Mouse (Mus musculus): ENCODE data around the gene Cfap61. TPM values are rescaled to one million over a fixed set of nuclear protein-coding genes. Genes with fewer than 3 reads are reported as not detected.

Gene Cfap61
- polyA plus RNA-seq, 1 experiment from 2014 or later = 3.1 TPM

DNA sequence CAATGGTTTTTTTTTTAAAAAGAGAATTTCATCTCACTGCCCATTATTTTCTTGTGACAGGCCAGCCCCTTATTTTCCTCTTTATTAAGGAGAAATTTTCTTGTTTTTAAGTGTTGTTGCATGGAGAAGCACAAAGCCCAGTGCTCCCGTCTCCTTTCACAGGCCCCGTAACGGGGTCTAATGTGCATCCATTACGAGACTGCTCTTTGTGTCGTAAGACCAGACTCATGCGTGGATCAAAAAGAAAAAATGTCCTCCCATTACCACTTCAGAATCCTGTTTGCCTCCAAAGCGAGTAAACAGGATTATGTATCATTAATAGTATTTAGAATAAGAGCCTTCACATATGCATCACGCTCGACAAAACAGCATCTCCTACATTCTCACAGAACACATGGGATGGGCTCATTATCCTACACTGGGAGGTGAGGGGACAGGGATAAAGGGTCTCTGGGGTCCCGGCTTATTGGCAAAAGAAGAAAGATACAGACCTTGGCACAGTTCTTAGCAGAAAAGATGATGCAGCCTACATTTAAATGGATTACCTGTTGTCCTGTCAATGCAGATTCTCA, 166.0 kb downstream of the Cfap61 start:
- no peak for ATAC-seq (ENCODE audit: insufficient read depth, low FRiP score, low TSS enrichment)
- H3K4me1 ChIP-seq (ENCODE audit: control insufficient read depth, insufficient read depth, low read length) = no peaks in the 10 kb centered on the region
- no peak overlapping the region for H3K27ac ChIP-seq (ENCODE audit: low read depth, low read length)

DNA sequence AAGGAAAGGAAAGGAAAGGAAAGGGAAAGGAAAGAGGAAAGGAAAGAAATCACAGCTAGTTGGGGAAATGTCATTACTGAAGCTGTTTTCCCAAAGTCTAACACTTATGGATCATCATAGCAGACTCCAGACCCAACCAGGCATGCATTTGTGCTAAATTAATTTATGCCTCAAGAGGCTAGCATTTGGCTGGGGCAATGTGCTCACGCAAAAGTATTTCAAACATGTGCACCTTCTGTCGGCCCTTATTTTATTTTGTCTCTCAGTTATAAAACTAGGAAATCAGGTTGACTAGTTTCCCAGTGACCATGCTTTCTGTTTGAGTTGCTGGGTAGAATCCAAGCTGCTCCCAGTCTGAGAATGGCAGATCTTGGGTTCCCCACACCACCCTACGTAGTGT, 168.0 kb downstream of the Cfap61 start:
- no peaks in the 10 kb centered on the region for H3K9me3 ChIP-seq (ENCODE audit: control insufficient read depth, low read length)
- H3K4me1 ChIP-seq (ENCODE audit: control insufficient read depth, insufficient read depth, low read length) = no peaks in the 10 kb centered on the region
- no peaks in the 10 kb centered on the region for H3K36me3 ChIP-seq (ENCODE audit: control insufficient read depth, insufficient read depth, low read length)
- WGBS = 91% methylated on average over 3 of the region's 3 CpGs
- ATAC-seq (ENCODE audit: insufficient read depth, low FRiP score, low TSS enrichment) = no peak
- H3K27me3 ChIP-seq (ENCODE audit: control insufficient read depth, insufficient read depth, low read length) = no peaks in the 10 kb centered on the region
- no peak overlapping the region for H3K4me3 ChIP-seq (ENCODE audit: low read depth, low read length)
- no peak overlapping the region for H3K27ac ChIP-seq (ENCODE audit: low read depth, low read length)
- H3K4me2 ChIP-seq (ENCODE audit: low read depth) = no peak overlapping the region
- H3K9ac ChIP-seq (ENCODE audit: low read length) = no peak overlapping the region
- DNase-seq (ENCODE audit: low spot score) = no peak

More for the DNA sequence above, 166.0 kb downstream of the Cfap61 start:
- 87% methylated on average over 10 of the region's 10 CpGs for WGBS
- DNase-seq (ENCODE audit: low spot score) = no peak
- no peak overlapping the region for H3K4me2 ChIP-seq (ENCODE audit: low read depth)
- H3K9me3 ChIP-seq (ENCODE audit: control insufficient read depth, low read length) = no peaks in the 10 kb centered on the region
- H3K4me3 ChIP-seq (ENCODE audit: low read depth, low read length) = no peak overlapping the region
- H3K9ac ChIP-seq (ENCODE audit: low read length) = no peak overlapping the region
- no peaks in the 10 kb centered on the region for H3K36me3 ChIP-seq (ENCODE audit: control insufficient read depth, insufficient read depth, low read length)
- no peaks in the 10 kb centered on the region for H3K27me3 ChIP-seq (ENCODE audit: control insufficient read depth, insufficient read depth, low read length)

DNA sequence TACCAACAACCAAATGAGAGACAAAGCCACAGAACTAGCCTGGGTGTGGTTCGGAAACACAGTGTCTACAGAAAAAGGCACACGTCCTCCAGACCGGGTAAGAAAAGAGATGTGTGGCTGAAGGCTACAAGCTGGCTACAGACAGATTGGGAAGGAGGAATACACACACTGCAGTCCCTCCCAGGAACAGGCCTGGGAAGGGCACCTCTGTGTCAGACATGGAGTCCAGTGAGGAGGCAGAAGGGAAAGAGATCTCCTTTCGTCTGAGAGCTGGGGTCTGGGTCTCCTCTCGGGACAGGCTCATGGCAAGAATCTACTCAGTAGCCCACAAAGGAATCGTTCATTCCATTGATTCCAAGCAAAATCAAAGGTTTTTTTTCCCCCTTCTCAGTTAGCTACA, 170.8 kb downstream of the Cfap61 start:
- DNase-seq (ENCODE audit: low spot score) = no peak

DNA sequence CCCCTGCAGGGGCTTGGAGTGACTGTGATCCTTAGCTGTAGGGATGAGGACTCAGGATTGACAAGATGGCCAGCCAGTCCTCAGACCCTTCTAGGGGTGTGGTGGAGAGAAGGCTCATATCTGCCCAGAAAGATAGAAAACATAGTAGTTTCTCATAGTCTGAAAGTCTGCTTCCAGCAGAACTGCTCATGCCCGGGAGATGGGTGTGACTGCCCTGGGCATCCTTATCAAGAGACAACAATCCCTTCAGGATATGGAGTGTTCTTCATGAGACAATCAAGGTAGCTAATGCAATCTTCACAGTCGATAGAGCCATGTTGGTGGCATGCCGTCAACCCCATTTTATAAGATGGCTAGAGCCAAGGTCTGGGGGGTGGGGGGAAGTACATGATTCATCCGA, 173.4 kb downstream of the Cfap61 start:
- Histone ChIP-seq H3K27me3 (ENCODE audit: control insufficient read depth, insufficient read depth, low read length) (no peaks in the 10 kb centered on the region), H3K9ac (ENCODE audit: low read length) (no peak overlapping the region), H3K9me3 (ENCODE audit: control insufficient read depth, low read length) (no peaks in the 10 kb centered on the region), H3K36me3 (ENCODE audit: control insufficient read depth, insufficient read depth, low read length) (no peaks in the 10 kb centered on the region), H3K27ac (ENCODE audit: low read depth, low read length) (no peak overlapping the region), H3K4me1 (ENCODE audit: control insufficient read depth, insufficient read depth, low read length) (no peaks in the 10 kb centered on the region), H3K4me3 (ENCODE audit: low read depth, low read length) (no peak overlapping the region), H3K4me2 (ENCODE audit: low read depth) (no peak overlapping the region)
- 91% methylated on average over 4 of the region's 4 CpGs for WGBS
- DNase-seq (ENCODE audit: low spot score) (no peak), ATAC-seq (ENCODE audit: insufficient read depth, low FRiP score, low TSS enrichment) (no peak)

More for the DNA sequence above, 170.8 kb downstream of the Cfap61 start:
- H3K4me3 ChIP-seq (ENCODE audit: low read depth, low read length) = no peak overlapping the region
- no peaks in the 10 kb centered on the region for H3K36me3 ChIP-seq (ENCODE audit: control insufficient read depth, insufficient read depth, low read length)
- no peak overlapping the region for H3K4me2 ChIP-seq (ENCODE audit: low read depth)
- H3K9me3 ChIP-seq (ENCODE audit: control insufficient read depth, low read length) = no peaks in the 10 kb centered on the region
- WGBS = 83% methylated on average over 6 of the region's 6 CpGs
- no peak overlapping the region for H3K27ac ChIP-seq (ENCODE audit: low read depth, low read length)
- ATAC-seq (ENCODE audit: insufficient read depth, low FRiP score, low TSS enrichment) = no peak
- no peaks in the 10 kb centered on the region for H3K27me3 ChIP-seq (ENCODE audit: control insufficient read depth, insufficient read depth, low read length)
- H3K4me1 ChIP-seq (ENCODE audit: control insufficient read depth, insufficient read depth, low read length) = no peaks in the 10 kb centered on the region
- no peak overlapping the region for H3K9ac ChIP-seq (ENCODE audit: low read length)

DNA sequence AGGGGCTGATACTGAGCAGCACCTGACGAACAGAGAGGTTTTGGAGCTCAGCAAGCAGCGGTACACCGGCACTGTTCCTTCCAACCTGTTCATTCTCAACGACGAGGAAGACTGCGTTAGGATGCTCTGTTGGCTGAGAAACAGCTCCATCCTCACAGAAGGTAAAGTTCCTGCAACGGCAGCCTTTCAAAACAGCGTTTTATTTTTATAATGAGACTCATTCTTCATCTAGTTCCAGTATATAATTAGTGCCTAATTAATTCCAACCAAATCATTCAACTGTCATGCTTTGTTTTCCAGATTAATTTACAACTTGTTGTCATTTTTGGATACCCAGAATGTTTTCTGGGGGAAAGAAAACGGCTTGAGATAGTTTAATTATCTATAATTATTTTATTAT, 175.3 kb downstream of the Cfap61 start:
- DNase-seq (ENCODE audit: low spot score) = no peak
- no peaks in the 10 kb centered on the region for H3K9me3 ChIP-seq (ENCODE audit: control insufficient read depth, low read length)
- no peak overlapping the region for H3K27ac ChIP-seq (ENCODE audit: low read depth, low read length)
- no peaks in the 10 kb centered on the region for H3K36me3 ChIP-seq (ENCODE audit: control insufficient read depth, insufficient read depth, low read length)
- WGBS = 84% methylated on average over 9 of the region's 9 CpGs
- H3K9ac ChIP-seq (ENCODE audit: low read length) = no peak overlapping the region
- H3K4me1 ChIP-seq (ENCODE audit: control insufficient read depth, insufficient read depth, low read length) = no peaks in the 10 kb centered on the region
- ATAC-seq (ENCODE audit: insufficient read depth, low FRiP score, low TSS enrichment) = no peak
- no peak overlapping the region for H3K4me2 ChIP-seq (ENCODE audit: low read depth)
- H3K27me3 ChIP-seq (ENCODE audit: control insufficient read depth, insufficient read depth, low read length) = no peaks in the 10 kb centered on the region
- H3K4me3 ChIP-seq (ENCODE audit: low read depth, low read length) = no peak overlapping the region

DNA sequence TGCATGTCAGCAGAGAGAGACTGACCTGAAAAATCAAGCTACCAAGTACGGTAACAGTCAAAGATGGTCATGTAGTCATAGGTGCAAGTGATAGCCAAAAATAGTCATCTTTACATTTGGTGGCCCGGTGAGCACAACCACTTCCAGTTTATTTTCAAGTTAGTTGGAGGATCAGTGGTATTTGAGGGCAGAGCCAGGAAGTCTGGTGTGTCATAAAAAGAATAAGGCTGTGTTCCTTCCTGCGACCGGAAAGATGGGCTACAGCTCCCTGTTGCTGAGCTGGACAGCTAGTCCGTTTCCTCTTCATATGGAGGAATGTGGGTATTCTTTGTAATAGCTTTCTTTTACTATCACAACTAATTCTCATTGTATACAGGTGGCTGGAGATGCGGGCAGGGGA, 181.7 kb downstream of the Cfap61 start:
- no peaks in the 10 kb centered on the region for H3K9me3 ChIP-seq (ENCODE audit: control insufficient read depth, low read length)
- H3K27ac ChIP-seq (ENCODE audit: low read depth, low read length) = no peak overlapping the region
- ATAC-seq (ENCODE audit: insufficient read depth, low FRiP score, low TSS enrichment) (no peak), DNase-seq (ENCODE audit: low spot score) (no peak)
- H3K4me2 ChIP-seq (ENCODE audit: low read depth) = no peak overlapping the region
- no peaks in the 10 kb centered on the region for H3K27me3 ChIP-seq (ENCODE audit: control insufficient read depth, insufficient read depth, low read length)
- H3K4me3 ChIP-seq (ENCODE audit: low read depth, low read length) = no peak overlapping the region
- H3K9ac ChIP-seq (ENCODE audit: low read length) = no peak overlapping the region
- H3K4me1 ChIP-seq (ENCODE audit: control insufficient read depth, insufficient read depth, low read length) = peaks cover 7% of the 10 kb centered on the region; the same call in 1 of the 2 replicates
- WGBS = 91% methylated on average over 6 of the region's 6 CpGs
- no peaks in the 10 kb centered on the region for H3K36me3 ChIP-seq (ENCODE audit: control insufficient read depth, insufficient read depth, low read length)

DNA sequence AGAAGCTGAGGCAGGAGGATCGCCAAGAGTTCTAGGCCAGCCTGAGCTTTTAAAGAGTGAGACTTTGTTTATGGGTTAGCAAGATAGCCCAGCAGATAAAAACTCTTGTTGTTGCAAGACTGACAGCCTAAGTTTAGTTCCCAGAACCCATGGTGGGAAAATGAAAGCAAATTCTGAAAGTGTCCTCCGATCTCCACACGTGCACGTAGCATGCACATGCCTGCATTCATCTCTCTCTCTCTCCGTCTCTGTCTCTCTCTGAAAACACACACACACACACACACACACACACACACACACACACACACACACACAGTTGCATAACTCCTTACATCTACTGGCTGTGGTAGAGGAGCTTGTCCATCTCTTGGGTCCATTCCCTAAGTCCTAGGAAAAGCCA, 182.1 kb downstream of the Cfap61 start:
- no peaks in the 10 kb centered on the region for H3K27me3 ChIP-seq (ENCODE audit: control insufficient read depth, insufficient read depth, low read length)
- WGBS = 95% methylated on average over 5 of the region's 5 CpGs
- no peaks in the 10 kb centered on the region for H3K9me3 ChIP-seq (ENCODE audit: control insufficient read depth, low read length)
- no peak overlapping the region for H3K4me3 ChIP-seq (ENCODE audit: low read depth, low read length)
- H3K27ac ChIP-seq (ENCODE audit: low read depth, low read length) = no peak overlapping the region
- no peak for DNase-seq (ENCODE audit: low spot score)
- H3K9ac ChIP-seq (ENCODE audit: low read length) = no peak overlapping the region
- ATAC-seq (ENCODE audit: insufficient read depth, low FRiP score, low TSS enrichment) = no peak
- H3K36me3 ChIP-seq (ENCODE audit: control insufficient read depth, insufficient read depth, low read length) = no peaks in the 10 kb centered on the region
- H3K4me2 ChIP-seq (ENCODE audit: low read depth) = no peak overlapping the region
- H3K4me1 ChIP-seq (ENCODE audit: control insufficient read depth, insufficient read depth, low read length) = peaks cover 7% of the 10 kb centered on the region; the same call in 1 of the 2 replicates

DNA sequence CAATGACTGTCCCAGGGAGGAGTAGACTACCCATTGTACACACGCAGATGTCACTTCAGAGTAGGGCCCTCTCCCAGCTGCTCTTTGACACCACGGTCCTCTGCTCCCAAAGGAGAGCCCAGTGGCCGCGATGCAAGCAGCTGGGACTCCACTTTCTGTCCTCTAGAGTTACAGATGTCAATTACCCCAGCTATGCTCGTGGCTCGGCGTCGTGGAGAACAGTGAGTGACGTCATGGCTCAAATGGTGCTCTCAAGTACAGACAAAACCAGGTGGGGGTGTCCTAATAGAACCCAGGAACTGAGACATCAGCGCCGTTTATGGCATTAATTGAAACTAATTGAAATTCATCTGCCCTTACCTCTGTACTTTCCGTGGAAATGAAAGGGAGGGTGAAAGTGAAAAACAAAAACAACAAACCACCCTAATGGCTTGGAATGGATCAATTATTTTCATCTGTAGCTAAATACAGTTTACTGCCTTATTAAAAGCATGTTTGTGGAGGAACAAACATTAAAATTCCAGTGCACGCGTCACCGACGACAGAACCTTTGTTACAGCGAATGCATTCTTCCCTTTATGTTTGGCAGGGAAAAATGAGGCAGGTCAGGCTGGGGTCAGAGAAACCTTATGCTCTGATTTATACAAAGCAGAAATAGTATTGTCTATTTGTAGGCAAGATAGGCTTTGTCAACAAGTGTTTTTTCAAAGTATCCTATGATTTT, 182.8 kb downstream of the Cfap61 start:
- Histone ChIP-seq H3K9ac (ENCODE audit: low read length) (no peak overlapping the region), H3K9me3 (ENCODE audit: control insufficient read depth, low read length) (no peaks in the 10 kb centered on the region), H3K4me3 (ENCODE audit: low read depth, low read length) (no peak overlapping the region), H3K4me1 (ENCODE audit: control insufficient read depth, insufficient read depth, low read length) (peaks cover 7% of the 10 kb centered on the region; the same call in 1 of the 2 replicates), H3K4me2 (ENCODE audit: low read depth) (no peak overlapping the region), H3K27ac (ENCODE audit: low read depth, low read length) (no peak overlapping the region), H3K36me3 (ENCODE audit: control insufficient read depth, insufficient read depth, low read length) (no peaks in the 10 kb centered on the region), H3K27me3 (ENCODE audit: control insufficient read depth, insufficient read depth, low read length) (no peaks in the 10 kb centered on the region)
- peak; percentile 52; the same call in 1 of the 2 replicates for ATAC-seq (ENCODE audit: insufficient read depth, low FRiP score, low TSS enrichment)
- peak; percentile 60 for DNase-seq (ENCODE audit: low spot score)
- 26% methylated on average over 17 of the region's 17 CpGs for WGBS

DNA sequence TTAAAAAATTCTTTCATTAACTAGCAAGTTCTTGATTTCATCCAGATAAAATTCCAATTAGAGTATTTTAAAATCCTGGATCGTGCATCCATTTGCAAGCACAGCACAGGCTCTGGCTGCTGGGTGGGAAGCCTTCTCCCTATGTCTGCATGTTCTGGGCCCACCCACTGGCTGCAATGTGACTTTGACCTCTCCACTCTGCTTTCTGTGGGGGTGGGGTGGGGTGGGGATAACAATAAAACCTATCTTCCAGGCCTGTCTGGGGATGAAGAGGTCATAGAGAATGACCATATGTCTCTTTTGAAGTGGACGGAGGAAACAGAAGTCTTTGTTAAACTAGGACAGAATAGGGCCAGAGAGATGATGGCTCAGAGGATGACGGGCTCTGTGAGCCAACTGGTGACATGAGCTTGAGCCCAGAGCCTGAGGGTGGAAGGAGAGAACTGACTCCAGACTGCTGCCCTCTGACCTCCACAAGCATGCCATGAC, 183.4 kb downstream of the Cfap61 start:
- ATAC-seq (ENCODE audit: insufficient read depth, low FRiP score, low TSS enrichment) (peak; percentile 80), DNase-seq (ENCODE audit: low spot score) (peak; percentile 32)
- Histone ChIP-seq H3K27ac (ENCODE audit: low read depth, low read length) (no peak overlapping the region), H3K4me1 (ENCODE audit: control insufficient read depth, insufficient read depth, low read length) (peaks cover 7% of the 10 kb centered on the region; the same call in 1 of the 2 replicates), H3K9ac (ENCODE audit: low read length) (no peak overlapping the region), H3K4me2 (ENCODE audit: low read depth) (no peak overlapping the region), H3K4me3 (ENCODE audit: low read depth, low read length) (no peak overlapping the region), H3K36me3 (ENCODE audit: control insufficient read depth, insufficient read depth, low read length) (no peaks in the 10 kb centered on the region), H3K9me3 (ENCODE audit: control insufficient read depth, low read length) (no peaks in the 10 kb centered on the region), H3K27me3 (ENCODE audit: control insufficient read depth, insufficient read depth, low read length) (no peaks in the 10 kb centered on the region)
- WGBS = 15% methylated on average over 3 of the region's 3 CpGs
